Mouse (Mus musculus) ES-E14 (cell line): Measurements from ENCODE around the gene Pigu.

ENCODE experiments used
- HCFC1 ChIP-seq: IDR thresholded peaks from 2 replicates; pipeline ENCODE4 v1.6.1; 2012; ENCODE audit warnings: low read length, inconsistent platforms, borderline replicate concordance; ENCODE audit not compliant: insufficient read depth
- MAFK ChIP-seq: IDR thresholded peaks from 2 replicates; pipeline ENCODE4 v1.6.1; 2014; ENCODE audit warnings: mild to moderate bottlenecking, low read depth, low read length, inconsistent platforms; ENCODE audit not compliant: insufficient read depth

GRCm38 (mm10) chr2:155330811-155331210 is 26.4 kb downstream of the Pigu start:
- TF ChIP-seq HCFC1 (no peak), MAFK (no peak)
